Mouse (Mus musculus): ENCODE data around the gene Banf1.

- TF ChIP-seq TAL1 (IDR thresholded peaks at IDR 0.05; ENCODE audit: low read length) = no peak
- no peak for TF ChIP-seq GATA1 (IDR thresholded peaks at IDR 0.05; ENCODE audit: low read length)
Measured at GRCm38 (mm10) chr19:5394168-5394567, 27.2 kb upstream of the Banf1 start.
